Mouse (Mus musculus) testis, postnatal 10 days (tissue): ENCODE data around the gene Il11ra1.
"Not testable (repeated sequence)": the region's sequence is repeated elsewhere in the genome, so short reads cannot be mapped to it uniquely, and the experiment has no call there.

Source experiments
- DNase-seq: peaks from one replicate; pipeline ENCODE4 v3.0.0; 2021; ENCODE audit warnings: low spot score

Il11ra1 gene

GRCm38 (mm10) chr4:41681176-41681575 lies 18.6 kb upstream of the Il11ra1 start:
- DNase-seq = no peak

GRCm38 (mm10) chr4:41681947-41682346 lies 17.8 kb upstream of the Il11ra1 start:
- DNase-seq = no peak

DNA sequence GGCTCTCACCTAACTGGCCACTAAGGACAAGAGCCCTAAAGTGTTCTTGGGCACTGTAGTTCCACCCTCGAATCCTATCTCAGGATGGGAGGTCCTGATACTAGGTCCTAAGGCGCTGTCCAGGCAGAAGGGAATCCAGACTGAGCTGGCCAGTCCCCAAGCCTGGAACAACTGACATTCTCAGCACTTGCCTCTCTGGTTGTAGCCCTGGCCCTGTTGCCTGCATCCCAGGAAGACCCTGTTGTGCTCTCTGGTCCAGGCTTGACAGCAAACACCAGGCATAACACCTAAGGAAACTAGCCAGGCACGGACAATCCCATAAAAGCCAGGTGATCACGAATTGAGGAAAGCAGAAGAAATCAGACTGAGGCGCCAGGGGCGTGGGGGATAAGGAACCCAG lies 17.0 kb upstream of the Il11ra1 start:
- no peak for DNase-seq

GRCm38 (mm10) chr4:41683303-41683702 lies 16.5 kb upstream of the Il11ra1 start:
- not testable (repeated sequence) for DNase-seq

DNA sequence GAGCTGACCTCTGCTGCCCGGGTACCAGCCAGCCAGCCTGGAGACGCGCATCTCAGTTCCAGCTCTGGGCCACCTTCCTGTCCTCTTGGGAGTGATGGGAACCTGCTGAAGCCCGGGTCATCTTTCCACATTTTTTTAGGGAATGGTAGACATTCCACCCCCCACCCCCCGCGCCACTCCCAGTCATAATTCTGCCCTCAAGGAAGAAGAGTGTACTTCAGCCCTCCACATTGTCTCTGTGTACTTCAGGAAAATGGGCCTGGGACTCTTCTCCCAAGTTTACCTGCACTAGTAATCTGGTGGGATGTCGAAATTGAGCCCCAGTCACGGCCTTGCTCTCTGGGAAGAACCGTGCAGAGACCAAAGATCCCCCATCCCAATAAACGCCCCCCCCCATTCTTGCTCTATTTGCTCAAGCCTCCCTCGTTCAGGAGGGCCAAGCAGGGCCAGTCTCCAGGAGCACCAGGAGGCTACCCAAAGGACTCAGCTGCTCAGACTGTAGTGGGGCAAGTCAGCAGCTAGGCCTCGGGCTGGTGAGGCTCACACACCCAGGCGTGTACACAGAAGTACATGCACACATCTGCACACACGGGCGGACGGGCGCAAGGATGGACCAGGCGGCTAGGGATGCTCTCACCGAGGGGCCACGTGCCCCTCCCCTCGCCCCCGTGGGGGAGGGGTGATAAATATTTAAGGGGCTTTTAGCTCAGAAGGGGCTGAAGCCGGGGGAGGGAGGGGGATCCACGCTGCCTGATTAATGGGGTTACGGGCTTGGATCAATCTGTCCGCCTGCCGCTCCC lies 15.5 kb upstream of the Il11ra1 start:
- DNase-seq = not testable (repeated sequence)

GRCm38 (mm10) chr4:41684931-41685453 lies 14.8 kb upstream of the Il11ra1 start:
- not testable (repeated sequence) for DNase-seq

DNA sequence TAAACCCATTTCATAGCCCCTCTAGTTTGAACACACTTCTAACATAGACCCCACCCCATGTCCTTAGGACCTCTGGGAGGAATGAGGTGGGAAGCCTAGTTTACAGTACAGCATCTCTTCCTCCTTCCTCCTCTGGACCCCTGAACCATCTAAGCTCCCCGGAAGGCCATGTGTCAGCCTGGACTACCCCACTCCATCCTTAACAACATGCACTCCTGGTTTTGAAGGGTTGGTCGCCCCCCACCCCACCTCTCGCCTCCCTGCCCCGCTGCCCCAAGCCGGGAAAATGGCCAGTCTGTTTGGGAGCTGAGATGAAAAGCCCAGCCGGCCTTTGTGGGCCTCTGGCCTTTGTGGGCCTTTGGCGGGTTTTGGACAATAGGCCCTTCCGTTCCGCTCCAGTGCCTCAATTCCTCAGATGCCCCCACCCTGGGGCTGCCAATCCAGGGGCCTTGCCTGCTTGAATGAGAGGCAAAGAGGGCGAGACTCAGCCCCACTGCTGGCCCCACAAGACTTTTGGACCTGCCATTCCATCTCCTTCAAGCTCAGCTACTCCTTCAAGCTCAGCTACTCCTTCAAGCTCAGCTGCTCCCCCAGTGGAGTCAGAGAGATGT lies 13.8 kb upstream of the Il11ra1 start:
- not testable (repeated sequence) for DNase-seq

GRCm38 (mm10) chr4:41688562-41688961 lies 11.2 kb upstream of the Il11ra1 start:
- not testable (repeated sequence) for DNase-seq

DNA sequence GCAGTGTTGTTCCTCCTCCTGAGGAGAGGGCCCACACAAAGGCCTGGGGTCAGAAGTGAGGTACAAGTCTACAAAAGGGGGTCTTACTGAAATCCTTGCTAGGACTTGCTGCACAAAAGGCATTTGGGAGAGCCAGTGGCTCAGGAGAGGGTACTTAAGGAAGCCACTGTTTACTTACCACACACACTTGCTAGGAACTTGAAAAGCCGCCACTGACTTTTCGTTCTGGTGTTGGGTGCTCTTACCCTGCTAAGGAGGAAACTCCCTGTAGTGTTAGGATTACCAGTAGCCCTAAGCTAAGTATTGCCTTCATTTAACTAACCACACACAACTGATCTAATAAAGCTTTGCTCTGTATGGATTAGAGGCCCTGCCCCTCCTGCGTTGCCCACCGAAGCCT lies 9.8 kb upstream of the Il11ra1 start:
- DNase-seq = not testable (repeated sequence)

DNA sequence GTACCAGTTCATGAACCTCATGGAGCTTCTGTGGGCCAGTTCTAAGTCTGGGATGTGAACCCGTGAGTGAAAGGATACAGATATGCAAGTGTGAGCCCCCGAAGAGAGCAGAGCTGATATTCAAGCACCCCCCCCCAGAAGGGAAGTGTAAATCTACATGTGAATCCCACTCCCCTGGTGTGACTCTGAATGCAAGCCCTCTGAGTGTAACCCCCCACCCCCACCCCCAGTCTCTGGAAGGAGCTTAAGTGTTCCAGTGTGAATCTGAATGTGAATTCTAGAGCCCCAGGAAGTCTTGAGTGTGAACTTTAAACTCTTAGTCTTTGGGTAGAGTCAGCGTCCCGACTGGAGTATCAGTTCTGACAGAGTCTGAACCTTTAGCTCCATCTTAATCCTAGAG lies 6.3 kb upstream of the Il11ra1 start:
- DNase-seq = not testable (repeated sequence)

GRCm38 (mm10) chr4:41695800-41696199 lies 4.0 kb upstream of the Il11ra1 start:
- DNase-seq = not testable (repeated sequence)

GRCm38 (mm10) chr4:41696452-41696851 lies 3.3 kb upstream of the Il11ra1 start:
- not testable (repeated sequence) for DNase-seq

DNA sequence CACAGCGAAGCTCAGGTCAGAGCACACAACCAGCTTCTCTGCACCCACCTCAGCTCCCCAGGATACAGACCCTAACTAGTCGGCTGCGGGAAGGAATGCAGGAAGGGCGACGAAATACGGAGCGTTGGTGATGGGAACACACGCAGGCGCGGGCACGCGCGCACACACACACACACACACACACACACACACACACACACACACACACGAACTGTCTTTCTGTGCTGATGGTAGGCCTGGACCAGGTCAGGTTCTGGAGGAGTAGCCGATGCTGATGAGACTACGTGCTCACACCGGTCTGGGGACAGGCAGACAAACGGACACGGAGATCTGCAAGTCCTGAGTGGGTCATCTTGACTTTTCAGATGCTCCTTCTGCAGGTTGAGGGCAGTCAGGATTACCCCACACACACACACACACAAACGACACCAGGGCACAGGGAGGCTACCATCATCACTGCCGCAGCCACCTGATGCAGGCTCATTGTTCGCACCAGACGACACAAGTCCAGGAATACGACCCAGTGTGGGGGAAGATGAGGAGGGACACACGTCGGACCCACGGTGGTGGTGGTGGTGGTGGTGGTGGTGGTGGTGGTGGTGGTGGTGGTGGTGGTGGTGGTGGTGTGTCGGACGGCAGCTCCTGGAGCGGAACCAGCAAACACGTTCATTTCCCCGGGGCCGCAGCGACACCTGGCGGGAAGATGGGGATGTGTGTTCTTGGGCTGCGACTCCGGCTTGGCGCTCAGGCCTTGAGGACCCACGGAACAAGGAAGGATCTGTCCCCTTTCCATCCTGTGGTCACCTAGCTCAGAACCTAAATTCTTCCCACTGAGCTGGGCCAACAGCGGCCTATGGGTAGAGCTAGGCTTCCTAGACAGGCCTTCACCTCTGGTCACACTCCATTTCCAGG lies 2.6 kb upstream of the Il11ra1 start, which contains the start of gene Cntfr:
Gene Cntfr (minus strand): TSS at position 160 of the 912 bp plus-strand sequence.
- peak; percentile 90 for DNase-seq

- DNase-seq = peak; percentile 61
Measured at GRCm38 (mm10) chr4:41698421-41699016, 1.3 kb upstream of the Il11ra1 start.

- not testable (repeated sequence) for DNase-seq
Measured at GRCm38 (mm10) chr4:41700224-41700623, 435 bp downstream of the Il11ra1 start.

- DNase-seq = not testable (repeated sequence)
Measured at GRCm38 (mm10) chr4:41702226-41702625, 2.4 kb downstream of the Il11ra1 start.

DNA sequence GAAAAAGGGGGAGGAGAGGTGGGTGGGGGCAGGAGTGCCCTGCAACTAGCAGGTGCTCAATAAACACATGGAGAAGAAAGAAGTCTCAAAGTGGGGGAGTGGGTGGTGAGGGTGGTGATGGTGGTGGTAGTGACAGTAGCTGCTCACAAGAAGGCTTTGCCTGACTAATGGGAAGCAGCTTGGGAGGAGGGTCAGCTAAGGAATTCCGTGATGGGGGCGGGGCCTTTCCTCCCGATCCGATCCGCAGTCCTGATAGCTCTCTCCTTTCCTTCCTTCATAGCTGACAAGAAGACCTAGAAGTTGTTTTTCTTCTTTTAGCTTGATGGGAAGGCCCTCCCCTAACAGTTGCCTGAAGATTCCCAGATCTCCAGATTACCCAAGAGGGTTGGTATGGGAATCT lies 4.9 kb downstream of the Il11ra1 start:
- no peak for DNase-seq

DNA sequence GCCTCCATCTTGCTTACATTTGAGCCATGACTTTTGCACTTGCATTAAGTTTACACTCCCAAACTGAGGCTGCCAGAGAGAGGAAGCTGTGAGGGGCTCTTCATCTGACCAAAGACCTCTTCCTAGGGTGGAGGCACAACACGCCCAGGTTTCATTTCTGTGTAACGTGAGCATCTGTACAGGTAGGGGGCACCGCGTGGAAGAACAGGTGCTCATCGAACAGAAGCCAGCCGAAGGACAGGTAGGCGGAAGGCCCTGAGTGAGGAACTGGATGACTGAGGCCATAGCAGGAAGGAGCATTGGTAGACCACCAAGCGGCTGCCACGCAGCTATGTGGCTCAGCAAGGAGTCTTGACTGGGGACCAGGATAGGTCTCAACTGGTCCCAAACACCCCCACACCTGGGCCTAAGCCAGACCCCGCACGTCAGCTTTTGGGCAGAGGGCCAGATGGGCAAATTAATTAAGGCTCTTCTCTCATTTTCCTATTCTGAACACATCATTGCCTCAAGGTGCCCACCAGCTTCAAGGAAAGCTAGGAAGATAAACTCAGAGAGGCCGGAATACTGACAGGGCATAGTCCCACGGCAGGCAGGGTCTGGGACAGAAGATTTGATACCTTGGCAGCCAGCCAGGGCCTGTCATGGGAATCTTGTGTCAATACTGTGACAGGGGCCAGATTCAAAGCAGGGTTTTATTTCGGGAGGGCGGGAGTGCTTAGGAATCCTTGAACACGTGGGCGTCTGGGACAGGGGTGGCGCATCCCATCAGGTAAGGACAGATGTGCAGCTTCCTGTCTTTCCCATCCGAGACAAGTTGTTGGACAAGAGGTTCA lies 6.3 kb downstream of the Il11ra1 start:
- DNase-seq = peak; percentile 56

GRCm38 (mm10) chr4:41707011-41707535 lies 7.3 kb downstream of the Il11ra1 start:
- peak; percentile 70 for DNase-seq

GRCm38 (mm10) chr4:41708192-41708745 lies 8.5 kb downstream of the Il11ra1 start:
- no peak for DNase-seq
